Mouse (Mus musculus) urinary bladder, postnatal 25 days (tissue): Measurements from ENCODE around the gene Vps11.
"Not testable (repeated sequence)": the region's sequence is repeated elsewhere in the genome, so short reads cannot be mapped to it uniquely, and the experiment has no call there.

Experiments
- DNase-seq: peaks from one replicate; pipeline ENCODE4 v3.0.0; 2022; ENCODE audit warnings: low spot score

Vps11 gene

GRCm38 (mm10) chr9:44361190-44361917, at the start of gene Vps11:
TSS of gene Vps11 (minus strand) at chr9:44361670.
- DNase-seq = peak; percentile 92

GRCm38 (mm10) chr9:44410647-44411336, 49.3 kb upstream of the Vps11 start:
- no peak for DNase-seq

DNA sequence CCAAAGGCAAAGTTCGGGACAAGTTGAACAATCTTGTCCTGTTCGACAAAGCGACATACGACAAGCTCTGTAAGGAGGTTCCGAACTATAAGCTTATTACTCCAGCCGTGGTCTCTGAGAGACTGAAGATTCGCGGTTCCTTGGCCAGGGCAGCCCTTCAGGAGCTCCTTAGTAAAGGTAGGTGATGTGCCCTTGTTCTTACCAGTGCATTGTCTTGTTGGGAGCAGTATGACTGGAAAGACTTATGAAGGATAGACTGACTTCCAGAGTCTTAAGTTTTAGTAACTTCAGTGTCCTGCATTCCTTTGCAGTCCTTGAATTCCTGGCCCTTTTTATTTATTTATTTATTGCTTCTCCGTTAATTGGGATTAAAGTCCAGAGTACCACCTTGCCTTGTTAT, 47.2 kb upstream of the Vps11 start:
- DNase-seq = not testable (repeated sequence)

DNA sequence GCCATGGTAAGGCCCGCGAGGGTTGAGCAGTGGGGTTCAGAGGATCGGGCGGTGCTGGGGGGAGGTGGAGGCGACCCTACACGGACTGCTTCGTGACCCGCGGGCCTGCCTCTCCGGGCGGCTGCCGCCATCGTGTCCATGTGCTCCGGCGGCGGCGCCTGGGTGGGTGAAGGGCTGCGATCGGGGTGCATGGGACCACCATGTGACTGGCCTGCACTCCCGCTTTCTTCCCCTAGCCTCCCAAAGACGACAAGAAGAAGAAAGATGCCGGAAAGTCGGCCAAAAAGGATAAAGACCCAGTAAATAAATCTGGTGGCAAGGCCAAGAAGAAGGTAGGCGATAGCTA, 46.3 kb upstream of the Vps11 start:
- DNase-seq = no peak

GRCm38 (mm10) chr9:44406906-44407751, 45.7 kb upstream of the Vps11 start, which contains the start of the genes Rps25 and Trappc4:
TSS of gene Rps25 (plus strand) at chr9:44407139.
TSS of gene Trappc4 (minus strand) at chr9:44407600.
- DNase-seq = peak; percentile 90

GRCm38 (mm10) chr9:44405011-44405410, 43.5 kb upstream of the Vps11 start:
- DNase-seq = no peak

DNA sequence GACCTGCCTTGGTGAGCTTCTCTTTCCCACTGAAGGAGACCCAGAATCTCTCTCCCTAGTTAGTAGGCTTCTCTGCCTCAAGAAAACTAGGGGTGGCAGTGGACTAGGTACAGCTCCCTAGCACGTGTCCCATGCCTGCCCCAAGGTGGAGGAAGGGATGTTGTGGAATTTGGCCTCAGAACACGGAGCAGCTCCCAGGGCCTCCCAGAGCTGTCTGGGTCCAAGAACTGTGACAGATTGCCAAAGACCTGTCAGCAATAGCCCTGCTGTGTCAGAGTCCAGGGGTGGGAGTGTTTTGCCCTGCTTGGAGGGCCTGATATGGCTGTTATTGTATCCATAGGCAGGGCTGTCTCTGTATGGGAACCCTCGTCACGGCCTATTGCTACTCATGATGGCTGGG, 39.6 kb upstream of the Vps11 start:
- DNase-seq = no peak

DNA sequence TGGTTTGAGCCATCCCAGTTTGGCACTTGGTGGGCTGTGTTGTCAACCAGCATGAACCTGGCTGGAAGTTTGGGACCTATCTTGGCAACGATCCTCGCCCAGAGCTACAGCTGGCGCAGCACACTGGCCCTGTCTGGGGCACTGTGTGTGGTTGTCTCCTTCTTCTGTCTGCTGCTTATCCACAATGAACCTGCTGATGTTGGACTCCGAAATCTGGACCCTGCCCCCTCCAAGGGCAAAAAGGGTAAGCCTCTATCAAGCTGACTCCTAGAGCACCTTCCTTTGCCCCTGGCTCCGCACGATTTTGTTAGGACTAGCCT, 38.3 kb upstream of the Vps11 start:
- DNase-seq = no peak

- DNase-seq = no peak
Measured at GRCm38 (mm10) chr9:44399114-44399794, 37.8 kb upstream of the Vps11 start.

DNA sequence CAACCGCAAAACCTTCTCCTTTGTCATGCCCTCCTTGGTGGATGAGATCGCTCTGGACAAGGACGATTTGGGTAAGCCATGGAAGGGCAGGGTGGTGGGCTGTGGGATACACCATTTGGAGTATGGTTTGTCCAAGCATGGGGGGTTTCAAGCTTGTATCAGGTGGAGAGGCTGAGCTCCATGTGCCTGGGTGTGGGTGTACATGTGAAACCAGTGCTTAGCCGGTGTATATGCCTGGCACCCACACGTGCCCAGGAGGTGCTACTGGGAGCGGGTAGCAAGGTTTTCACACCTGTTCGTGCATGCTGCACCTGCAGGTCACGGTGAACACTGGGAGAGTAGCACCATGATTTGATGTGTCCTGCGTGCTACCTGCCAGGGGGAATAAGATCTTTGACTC, 37.1 kb upstream of the Vps11 start:
- no peak for DNase-seq

DNA sequence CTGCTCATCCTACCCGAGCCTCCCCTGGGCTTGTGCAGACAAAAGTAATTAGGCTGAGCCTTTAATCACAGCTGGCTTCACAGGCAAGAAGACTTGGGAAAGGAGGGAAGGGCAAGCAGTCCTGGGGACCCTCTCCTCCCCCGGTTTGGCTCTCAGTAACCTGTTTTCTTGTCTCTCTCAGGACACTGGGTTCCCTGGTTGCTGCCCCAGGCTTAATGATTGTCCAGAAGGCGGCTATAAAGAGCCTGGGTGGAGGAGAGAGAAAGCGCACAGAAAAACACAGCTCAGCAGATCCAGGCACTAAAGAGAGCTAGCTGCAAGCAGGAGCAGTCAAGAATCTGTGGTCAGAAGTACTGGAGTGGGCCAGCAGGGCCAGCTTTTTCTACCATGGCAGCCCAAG, 36.6 kb upstream of the Vps11 start:
- no peak for DNase-seq

GRCm38 (mm10) chr9:44396684-44397411, 35.4 kb upstream of the Vps11 start, which contains the start of gene Slc37a4:
TSS of gene Slc37a4 (plus strand) at chr9:44396852.
- peak; percentile 86 for DNase-seq

DNA sequence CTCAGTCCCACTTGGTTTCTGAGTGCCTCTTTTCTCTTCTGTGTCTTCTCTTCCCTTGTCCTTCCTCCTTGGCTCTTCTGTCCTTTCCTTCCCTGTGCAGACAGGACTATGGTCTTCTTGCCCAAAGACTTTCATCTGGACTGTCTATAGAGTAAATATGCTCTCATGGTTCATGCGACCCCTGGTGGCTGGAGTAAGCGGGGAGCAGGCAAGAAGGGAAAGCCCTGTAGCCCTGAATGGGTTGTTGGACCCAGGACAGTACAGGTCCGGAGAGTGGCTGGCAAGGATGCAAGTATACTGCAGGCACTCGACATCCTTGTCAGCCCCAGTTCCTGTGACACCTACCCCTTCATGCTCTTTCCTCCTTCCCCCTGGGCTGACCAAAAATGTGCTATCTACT, 30.0 kb upstream of the Vps11 start:
- DNase-seq = peak; percentile 75

DNA sequence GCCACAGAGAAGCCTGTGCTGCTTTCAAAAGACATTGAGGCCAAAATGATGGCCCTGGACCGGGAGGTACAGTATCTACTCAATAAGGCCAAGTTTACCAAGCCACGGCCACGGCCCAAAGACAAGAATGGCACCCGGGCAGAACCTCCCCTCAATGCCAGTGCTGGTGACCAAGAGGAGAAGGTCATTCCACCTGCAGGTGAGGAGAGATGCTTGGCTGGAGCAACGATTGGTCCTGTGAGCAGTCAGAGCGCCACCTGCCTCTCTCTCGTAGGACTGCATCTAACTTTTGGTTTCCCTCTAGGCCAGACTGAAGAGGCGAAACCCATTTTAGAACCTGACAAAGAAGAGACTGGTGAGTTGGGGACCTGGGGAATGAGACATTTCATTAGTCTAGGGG, 27.8 kb upstream of the Vps11 start:
- peak; percentile 34 for DNase-seq

- no peak for DNase-seq
Measured at GRCm38 (mm10) chr9:44387221-44387620, 25.8 kb upstream of the Vps11 start.

DNA sequence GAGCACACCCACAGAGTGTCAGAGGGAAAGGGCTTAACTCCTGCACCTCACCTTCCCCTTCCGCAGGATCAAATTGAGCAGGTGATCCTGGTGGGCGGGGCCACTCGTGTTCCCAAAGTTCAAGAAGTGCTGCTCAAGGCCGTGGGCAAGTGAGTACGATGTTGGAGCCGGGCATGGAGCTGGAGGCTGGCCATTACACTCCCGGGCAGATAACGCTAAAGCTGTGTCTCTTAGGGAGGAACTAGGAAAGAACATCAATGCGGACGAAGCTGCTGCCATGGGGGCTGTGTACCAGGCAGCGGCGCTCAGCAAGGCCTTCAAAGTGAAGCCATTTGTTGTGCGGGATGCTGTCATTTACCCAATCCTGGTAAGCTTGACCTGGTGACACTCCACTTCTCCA, 23.1 kb upstream of the Vps11 start:
- no peak for DNase-seq

GRCm38 (mm10) chr9:44379862-44380261, 18.4 kb upstream of the Vps11 start:
- no peak for DNase-seq

- DNase-seq = peak; percentile 99
Measured at GRCm38 (mm10) chr9:44379054-44379834, 17.8 kb upstream of the Vps11 start, which contains the start of gene Hyou1. TSS of gene Hyou1 (plus strand) at chr9:44379490.

GRCm38 (mm10) chr9:44378153-44378730, 16.8 kb upstream of the Vps11 start:
- DNase-seq = no peak

- DNase-seq = not testable (repeated sequence)
Measured at GRCm38 (mm10) chr9:44377335-44377734, 15.9 kb upstream of the Vps11 start.
